Mouse (Mus musculus) thymus, adult 2 months (tissue): ENCODE data around the gene Ssna1.

ENCODE experiments used
- CTCF ChIP-seq: fragments of 200-500 bp; IDR thresholded peaks from 2 replicates; pipeline ENCODE4 v1.5.1; 2012; ENCODE audit warnings: mild to moderate bottlenecking, control low read depth, low read length, moderate library complexity, borderline replicate concordance; ENCODE audit not compliant: control insufficient read depth, poor library complexity, insufficient read depth; ENCODE audit errors: extremely low read depth
- POLR2A ChIP-seq: fragments of 200-500 bp; IDR thresholded peaks from 2 replicates; pipeline ENCODE4 v1.6.1; 2012; ENCODE audit warnings: mild to moderate bottlenecking, low read length, control low read depth, moderate library complexity; ENCODE audit not compliant: control insufficient read depth, poor library complexity, insufficient read depth; ENCODE audit errors: extremely low read depth

DNA sequence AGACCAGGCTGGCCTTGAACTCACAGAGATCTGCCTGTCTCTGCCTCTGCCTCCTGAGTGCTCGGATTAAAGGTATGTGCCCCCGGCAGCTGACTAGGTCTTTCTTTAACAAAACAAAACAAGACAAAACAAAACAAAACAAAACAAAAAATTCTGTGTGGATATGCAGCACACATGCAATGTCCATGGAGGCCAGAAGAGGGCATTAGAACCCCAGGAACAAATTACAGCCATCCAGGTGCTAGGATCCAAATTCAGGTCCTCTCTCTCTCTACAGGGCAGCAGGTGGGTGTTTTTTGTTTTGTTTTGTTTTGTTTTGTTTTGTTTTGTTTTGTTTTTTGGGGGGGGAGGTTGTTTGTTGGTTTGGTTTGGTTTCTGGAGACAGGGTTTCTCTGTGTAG lies 13.4 kb downstream of the Ssna1 start:
- TF ChIP-seq POLR2A: no peak
- TF ChIP-seq CTCF: no peak
